Mouse (Mus musculus): Measurements from ENCODE around the gene Ldhd.
"Not testable (repeated sequence)": the region's sequence is repeated elsewhere in the genome, so short reads cannot be mapped to it uniquely, and the experiment has no call there.

The Ldhd gene

GRCm38 (mm10) chr8:111630105-111630521 is at the start of gene Ldhd:
Ldhd (minus strand) TSS chr8:111630374.
- no peak for DNase-seq (ENCODE audit: low spot score in 2 of 2)

DNA sequence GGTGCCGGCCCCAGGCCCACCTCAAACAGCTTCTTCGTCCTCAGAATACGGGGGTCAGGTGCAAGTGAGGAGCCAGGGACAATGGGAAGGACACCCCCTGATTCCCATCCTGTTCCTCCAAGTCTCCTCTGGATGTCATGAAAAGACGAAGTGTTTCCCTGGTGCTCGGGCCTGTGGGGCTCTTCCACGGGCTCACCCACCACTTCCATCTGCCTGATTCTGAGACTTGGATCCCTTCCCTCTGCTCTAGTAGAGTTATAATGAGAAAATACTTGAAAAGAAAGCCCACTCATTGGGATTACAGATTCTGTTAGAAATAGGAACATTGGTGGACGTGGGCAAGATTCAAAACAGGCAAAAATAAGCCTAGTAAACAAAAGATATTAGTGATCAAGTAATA is 48.7 kb upstream of the Ldhd start:
- DNase-seq (ENCODE audit: low spot score in 2 of 2): no peak

DNA sequence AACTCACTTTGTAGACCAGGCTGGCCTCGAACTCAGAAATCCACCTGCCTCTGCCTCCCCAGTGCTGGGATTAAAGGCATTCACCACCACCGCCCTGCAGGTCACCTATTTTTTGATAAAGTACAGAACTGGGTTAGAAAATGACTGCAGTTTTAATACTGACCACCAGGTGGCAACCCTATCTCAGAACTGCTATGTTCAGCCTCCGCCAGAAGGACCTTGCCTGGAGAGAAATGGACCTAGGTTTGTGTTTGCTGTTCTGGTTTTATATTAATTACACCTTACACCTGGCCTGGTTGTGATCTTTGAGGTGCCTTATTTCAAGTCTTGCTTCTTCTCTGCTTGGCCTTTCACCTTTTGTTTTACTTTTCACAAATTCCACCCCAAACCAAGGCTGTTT is 47.9 kb upstream of the Ldhd start:
- peak in 1 of 2 experiments; percentile 58 for DNase-seq (ENCODE audit: low spot score in 2 of 2)

- DNase-seq (ENCODE audit: low spot score in 2 of 2): no peak
Observed at GRCm38 (mm10) chr8:111676237-111676636, 46.1 kb upstream of the Ldhd start.

GRCm38 (mm10) chr8:111666751-111667150 is 36.6 kb upstream of the Ldhd start:
- no peak for DNase-seq (ENCODE audit: low spot score in 2 of 2)

DNA sequence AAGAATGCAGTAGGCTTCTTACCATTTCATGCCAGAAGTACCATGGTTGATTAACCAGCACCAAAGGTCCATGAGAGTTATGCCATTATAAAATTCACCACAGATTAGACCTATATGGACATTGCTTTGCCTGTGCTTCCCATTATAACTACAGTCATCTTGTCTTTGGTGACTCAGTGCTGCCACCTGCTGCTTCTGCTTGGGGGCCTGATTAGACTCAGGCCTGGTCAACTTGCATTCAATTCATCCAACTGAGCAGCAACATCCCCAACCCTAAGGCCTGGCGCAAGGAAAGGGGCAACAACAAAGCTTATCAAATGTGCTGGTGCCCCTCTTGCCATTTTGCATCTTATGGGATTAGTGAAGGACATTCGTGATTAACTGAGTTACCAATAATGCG is 32.3 kb upstream of the Ldhd start:
- peak; percentile 74 to 79 for DNase-seq (ENCODE audit: low spot score in 2 of 2)

GRCm38 (mm10) chr8:111658819-111659423 is 28.7 kb upstream of the Ldhd start:
- DNase-seq (ENCODE audit: low spot score in 2 of 2): no peak

GRCm38 (mm10) chr8:111657312-111657854 is 27.2 kb upstream of the Ldhd start:
- no peak for DNase-seq (ENCODE audit: low spot score in 2 of 2)

DNA sequence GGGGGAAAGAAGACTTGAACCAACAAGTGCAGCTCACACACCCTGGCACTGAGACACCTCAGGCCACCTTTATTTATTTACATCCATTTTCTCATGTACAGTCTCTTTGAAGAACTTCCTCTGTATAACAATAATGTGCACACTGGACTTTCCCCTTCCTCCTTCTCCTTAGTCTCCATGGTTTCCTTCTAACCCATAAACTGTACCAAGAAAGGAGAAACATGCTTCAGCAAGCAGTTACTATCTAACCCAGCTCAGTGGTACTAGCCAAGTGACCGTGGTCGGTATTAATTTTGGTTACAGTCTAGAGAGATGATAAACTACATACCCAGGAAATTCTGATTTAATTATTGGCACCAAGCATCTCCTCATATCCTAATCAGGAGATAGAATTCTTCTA is 23.4 kb upstream of the Ldhd start:
- no peak for DNase-seq (ENCODE audit: low spot score in 2 of 2)

- DNase-seq (ENCODE audit: low spot score in 2 of 2): no peak
Observed at GRCm38 (mm10) chr8:111650651-111651050, 20.5 kb upstream of the Ldhd start.

DNA sequence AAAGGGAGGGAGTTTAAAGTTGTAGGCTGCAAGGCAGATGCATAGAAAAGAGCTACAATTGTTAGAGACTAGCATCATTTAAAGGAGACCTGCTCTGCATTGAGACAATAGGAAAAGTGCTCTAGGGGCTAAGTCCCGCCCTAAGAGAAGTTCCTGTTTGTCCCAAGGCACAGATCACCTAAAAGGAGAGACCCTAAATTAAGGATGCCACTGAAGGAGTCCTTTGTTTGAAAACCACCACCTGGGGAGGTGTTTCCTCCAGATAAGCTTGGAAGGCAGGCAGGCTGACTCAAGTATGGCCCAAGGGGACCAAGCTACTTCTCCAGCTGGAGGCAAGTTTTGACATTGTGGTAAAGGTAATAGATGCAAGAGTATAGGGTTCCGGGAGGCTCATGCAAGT is 18.7 kb upstream of the Ldhd start:
- no peak for DNase-seq (ENCODE audit: low spot score in 2 of 2)

DNA sequence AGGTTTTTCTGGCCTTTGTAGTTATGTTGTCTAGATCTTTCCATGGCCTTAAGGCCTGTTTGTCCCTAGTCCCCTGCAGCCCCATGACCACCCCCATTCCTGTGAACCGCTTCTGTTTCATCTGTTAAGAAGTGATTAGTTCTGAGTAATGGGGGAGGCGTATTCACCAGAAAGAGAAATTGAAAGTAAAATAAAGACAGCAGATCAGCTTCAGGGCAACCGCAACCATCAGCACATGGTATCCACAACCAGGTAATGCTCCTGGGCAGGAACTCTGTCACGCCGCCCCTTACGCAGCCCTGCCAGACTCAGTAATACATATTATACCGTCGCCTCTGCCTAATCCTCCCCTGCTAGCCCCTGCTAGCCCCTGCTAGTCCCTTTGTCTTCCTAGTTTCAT is 15.5 kb upstream of the Ldhd start:
- DNase-seq (ENCODE audit: low spot score in 2 of 2): no peak

DNA sequence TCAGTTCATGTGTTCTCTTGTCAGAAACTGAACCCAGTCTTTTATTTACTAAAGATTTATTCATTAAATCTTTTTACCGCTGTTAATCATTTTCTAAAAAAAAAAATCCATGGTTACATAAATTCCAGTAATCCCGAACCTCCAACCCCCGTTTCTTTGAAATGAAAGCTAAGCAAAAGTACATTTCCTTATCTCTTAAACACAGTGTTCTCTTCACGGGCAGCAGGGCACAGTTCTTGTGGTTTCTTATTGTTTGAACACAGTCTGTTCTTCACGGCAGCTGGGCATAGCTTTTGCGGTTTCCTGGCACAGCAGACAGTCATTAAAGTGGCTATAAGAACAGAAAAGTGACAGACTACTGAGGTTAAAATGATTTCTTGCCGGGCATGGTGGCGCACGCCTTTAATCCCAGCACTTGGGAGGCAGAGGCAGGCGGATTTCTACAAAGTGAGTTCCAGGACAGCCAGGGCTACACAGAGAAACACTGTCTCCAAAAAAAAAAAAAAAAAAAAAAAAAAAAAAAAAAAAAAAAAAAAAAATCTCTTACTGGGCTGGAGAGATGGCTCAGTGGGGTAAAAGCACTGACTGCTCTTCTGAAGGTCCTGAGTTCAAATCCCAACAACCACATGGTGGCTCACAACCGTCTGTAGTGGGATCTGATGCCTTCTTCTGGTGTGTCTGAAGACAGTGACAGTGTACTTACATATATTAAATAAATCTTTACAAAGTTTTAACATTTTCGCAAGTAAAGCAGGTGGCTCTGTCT is 14.3 kb upstream of the Ldhd start:
- not testable (repeated sequence) for DNase-seq (ENCODE audit: low spot score in 2 of 2)

- peak; percentile 84 to 91 for DNase-seq (ENCODE audit: low spot score in 2 of 2)
Observed at GRCm38 (mm10) chr8:111643264-111644141, 13.3 kb upstream of the Ldhd start, which contains the start of gene Zfp1. Zfp1 (plus strand) TSS chr8:111643401.

GRCm38 (mm10) chr8:111642939-111643263 is 12.7 kb upstream of the Ldhd start:
- no peak for DNase-seq (ENCODE audit: low spot score in 2 of 2)

DNA sequence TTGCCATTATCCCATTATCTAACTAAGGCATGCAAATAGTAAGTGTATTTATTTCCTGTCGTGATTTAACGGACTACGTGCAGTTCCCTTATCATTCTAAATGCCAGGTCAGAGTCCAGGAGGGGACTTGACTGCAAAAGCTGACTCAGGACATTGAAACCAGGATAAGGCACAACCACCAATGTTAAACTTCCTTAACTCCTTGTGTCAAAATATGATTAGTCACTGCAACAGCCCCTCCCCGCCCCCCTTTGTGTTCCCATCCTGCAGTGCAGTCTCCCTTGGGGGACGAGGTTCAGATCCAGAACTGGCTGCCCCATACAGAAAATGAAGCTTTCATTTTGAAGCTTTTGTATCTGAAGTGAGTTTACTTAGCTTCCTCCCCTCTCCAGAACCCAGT is 12.3 kb upstream of the Ldhd start:
- DNase-seq (ENCODE audit: low spot score in 2 of 2): no peak

DNA sequence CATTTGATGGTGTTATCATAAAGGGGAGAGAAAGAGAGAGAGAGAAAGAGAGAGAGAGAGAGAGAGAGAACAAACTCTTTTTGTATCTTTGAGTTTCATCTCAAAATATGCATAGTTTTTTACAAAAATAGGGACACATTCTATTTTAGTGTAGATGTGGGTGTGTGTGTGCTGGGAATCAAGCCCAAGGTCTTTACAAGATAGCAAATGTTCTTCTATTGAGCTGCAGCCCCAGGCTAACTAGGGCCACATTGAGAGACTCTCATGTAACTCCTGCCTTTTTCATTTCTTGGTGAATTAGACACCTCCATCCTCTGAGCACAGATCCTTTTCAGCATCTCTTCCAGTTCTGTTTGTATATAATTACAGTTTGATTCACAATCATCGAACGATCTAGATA is 10.9 kb upstream of the Ldhd start:
- no peak for DNase-seq (ENCODE audit: low spot score in 2 of 2)

- no peak for DNase-seq (ENCODE audit: low spot score in 2 of 2)
Observed at GRCm38 (mm10) chr8:111638086-111638485, 7.9 kb upstream of the Ldhd start.

DNA sequence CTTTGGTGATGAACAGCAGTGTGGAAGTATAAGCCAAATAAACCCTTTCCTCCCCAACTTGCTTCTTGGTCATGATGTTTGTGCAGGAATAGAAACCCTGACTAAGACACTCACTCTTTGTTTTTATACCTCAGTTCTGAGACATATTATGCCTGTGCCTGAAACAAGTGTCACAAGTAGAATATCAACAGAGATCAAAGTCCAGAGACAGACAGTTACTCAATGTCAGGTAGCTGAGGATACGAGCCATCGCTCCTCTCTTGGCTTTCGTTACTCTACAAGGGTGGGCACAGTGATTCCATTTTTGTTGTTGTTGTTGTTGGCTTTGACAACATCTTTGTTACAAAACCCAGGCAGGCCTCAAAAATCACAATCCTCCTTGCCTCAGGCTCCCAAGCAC is 2.8 kb upstream of the Ldhd start:
- DNase-seq (ENCODE audit: low spot score in 2 of 2): no peak

GRCm38 (mm10) chr8:111631589-111631988 is 1.4 kb upstream of the Ldhd start:
- no peak for DNase-seq (ENCODE audit: low spot score in 2 of 2)

GRCm38 (mm10) chr8:111628894-111629501 is 1.2 kb downstream of the Ldhd start:
- no peak for DNase-seq (ENCODE audit: low spot score in 2 of 2)

- no peak for DNase-seq (ENCODE audit: low spot score in 2 of 2)
Observed at GRCm38 (mm10) chr8:111628401-111628800, 1.8 kb downstream of the Ldhd start.
